Comparison of ENCODE assay signal across 13 mouse cellular contexts in the genomic region with DNA sequence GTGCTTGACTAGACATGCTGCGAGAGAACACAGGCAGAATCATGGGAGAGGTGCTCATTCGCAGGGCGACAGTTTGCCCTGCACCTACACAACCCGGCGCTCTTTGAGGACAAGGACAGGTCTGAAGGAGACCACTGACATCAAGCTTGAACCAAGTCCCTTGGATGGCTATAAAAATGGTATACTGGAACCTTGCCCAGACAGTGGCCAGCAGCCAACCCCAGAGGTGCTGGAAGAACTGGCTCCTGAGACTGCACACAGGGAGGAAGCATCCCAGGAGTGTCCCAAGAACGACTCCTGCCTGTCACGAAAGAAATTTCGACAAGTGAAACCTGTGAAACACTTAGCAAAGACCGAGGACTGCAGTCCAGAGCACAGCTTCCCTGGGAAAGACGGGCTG. TPM values are rescaled to one million over a fixed set of nuclear protein-coding genes. Genes with fewer than 3 reads are reported as not detected.
A peak's percentile ranks its signal among the peaks of the same experiment; 100 is the strongest.
DNase-seq lines count a peak whose midpoint lies in the region; ATAC-seq lines count a peak whose summit lies in the region.
"Had no signal": no experiment of that assay in that cellular context is flagged by ENCODE, and none has a peak within 500 bp of the region (broad histone marks: within the 10 kb centered on the region; RNA-seq: fewer than 3 reads in every experiment).

No protein-coding gene starts in this region.

- no peaks in the 10 kb centered on the region for H3K27me3 ChIP-seq in heart, embryonic 14.5 days (ENCODE audit: control insufficient read depth, insufficient read depth, low read length)
- H3K27me3 ChIP-seq in forebrain, embryonic 12.5 days, result no peaks in the 10 kb centered on the region
- H3K27me3 ChIP-seq: heart, embryonic 13.5 days; intestine, embryonic 15.5 days had no signal

- peaks cover 2 to 5% of the 10 kb centered on the region in 2 experiments; a peak in 2 of 4 replicates for H3K4me1 ChIP-seq in heart, embryonic 14.5 days (ENCODE audit: control insufficient read depth in 2 of 2, insufficient read depth in 2 of 2, low read length in 2 of 2)
- H3K4me1 ChIP-seq in forebrain, embryonic 12.5 days, result no peaks in the 10 kb centered on the region
- H3K4me1 ChIP-seq: intestine, embryonic 15.5 days; midbrain, embryonic 10.5 days had no signal

- H3K36me3 ChIP-seq in heart, embryonic 14.5 days (ENCODE audit: control insufficient read depth, insufficient read depth, low read length), result peaks cover 70% of the 10 kb centered on the region
- H3K36me3 ChIP-seq in forebrain, embryonic 12.5 days (replicated peaks), result peaks cover 64% of the 10 kb centered on the region

- H3K27ac ChIP-seq in heart, embryonic 14.5 days (replicated peaks in 1 of 2; ENCODE audit: control insufficient read depth in 1 of 2, insufficient read depth in 1 of 2, low read depth in 2 of 2, low read length in 2 of 2), result no peak overlapping the region
- H3K27ac ChIP-seq in forebrain, embryonic 12.5 days, result no peak overlapping the region
- H3K27ac ChIP-seq: heart, embryonic 13.5 days; intestine, embryonic 15.5 days; midbrain, embryonic 10.5 days had no signal

- WGBS in heart, embryonic 14.5 days, result 72% methylated on average over 10 of the region's 10 CpGs
- 95% methylated on average over 10 of the region's 10 CpGs for WGBS in forebrain, embryonic 12.5 days

- H3K4me2 ChIP-seq in heart, embryonic 14.5 days (ENCODE audit: low read length), result no peak overlapping the region
- no peak overlapping the region for H3K4me2 ChIP-seq in forebrain, embryonic 12.5 days
- H3K4me2 ChIP-seq: heart, embryonic 13.5 days; intestine, embryonic 15.5 days had no signal

- intact Hi-C loops in gastrocnemius, postnatal 14 days (cut with DNase I; ENCODE audit: low total_unique reads), result no loop called here

- ATAC-seq in heart, embryonic 14.5 days (ENCODE audit: insufficient number of reproducible peaks, insufficient read depth, low FRiP score, low read depth), result 0 out of 2 replicates have a peak, but pooled peaks have one; percentile 39
- ATAC-seq in forebrain, embryonic 12.5 days (ENCODE audit: low FRiP score), result no peak
- ATAC-seq: intestine, embryonic 15.5 days had no signal

- H3K9ac ChIP-seq in heart, embryonic 14.5 days (ENCODE audit: low read length), result no peak overlapping the region
- no peak overlapping the region for H3K9ac ChIP-seq in forebrain, embryonic 12.5 days
- H3K9ac ChIP-seq: heart, embryonic 13.5 days; intestine, embryonic 15.5 days had no signal

- DNase-seq in gastrocnemius, adult 8-10 months (ENCODE audit: low spot score in 2 of 2), result peak; percentile 12 to 28
- DNase-seq in gastrocnemius, postnatal 14 days, result no peak
- DNase-seq in lung, postnatal 10 days, result peak; percentile 16
- DNase-seq in lung, postnatal 14 days, result no peak
- DNase-seq in skeletal muscle tissue, adult 2 months (ENCODE audit: low read depth, low spot score), result peak; percentile 13
- DNase-seq in layer of hippocampus, adult 11-12 months (ENCODE audit: low spot score), result no peak
- DNase-seq: lung, adult 18-20 months; thymus, postnatal 25 days had no signal

- no peaks in the 10 kb centered on the region for H3K9me3 ChIP-seq in heart, embryonic 14.5 days (ENCODE audit: control insufficient read depth, low read length)
- no peaks in the 10 kb centered on the region for H3K9me3 ChIP-seq in forebrain, embryonic 12.5 days
- H3K9me3 ChIP-seq: heart, embryonic 13.5 days; intestine, embryonic 15.5 days; midbrain, embryonic 10.5 days had no signal

- no peak overlapping the region for H3K4me3 ChIP-seq in heart, embryonic 14.5 days (ENCODE audit: control insufficient read depth in 1 of 2, insufficient read depth in 1 of 2, low read depth in 1 of 2, low read length in 2 of 2)
- H3K4me3 ChIP-seq in forebrain, embryonic 12.5 days (replicated peaks), result no peak overlapping the region
- H3K4me3 ChIP-seq: heart, embryonic 13.5 days; intestine, embryonic 15.5 days; midbrain, embryonic 10.5 days had no signal

RNA-seq across cellular contexts. Expression of a gene that starts 37.1 kb away (rescaled TPM):
- total RNA-seq in gastrocnemius, adult 8-10 months (2022), result 1 to 10 TPM in 3 of 4 experiments, under 1 TPM in 1; 0.97 to 1.6 (median 1.2) TPM
- 1 to 10 TPM; 3.5 to 4.5 TPM for total RNA-seq in gastrocnemius, postnatal 14 days (2021)
- 25.5 and 27.2 TPM in 2 replicates for polyA plus RNA-seq in heart, embryonic 14.5 days (2014; fragmentation: Nextera tagmentation; extraction: Ambion mirVana)
- polyA plus RNA-seq in forebrain, embryonic 12.5 days (2016; fragmentation: Nextera tagmentation; extraction: Ambion mirVana), result 63.5 and 69.6 TPM in 2 replicates

RNA-seq across cellular contexts. Expression of a gene that starts 47.2 kb away (rescaled TPM):
- total RNA-seq in gastrocnemius, adult 8-10 months (2022), result 10 to 100 TPM; 15.5 to 21.3 (median 18.6) TPM
- 10 to 100 TPM; 20.1 to 20.2 TPM for total RNA-seq in gastrocnemius, postnatal 14 days (2021)
- polyA plus RNA-seq in heart, embryonic 14.5 days (2014; fragmentation: Nextera tagmentation; extraction: Ambion mirVana), result 25.6 and 27.3 TPM in 2 replicates
- polyA plus RNA-seq in forebrain, embryonic 12.5 days (2016; fragmentation: Nextera tagmentation; extraction: Ambion mirVana), result 58.0 and 60.6 TPM in 2 replicates

Comparison
In these comparisons a context has a peak if more than half of its experiments do, and no peak if none do; other contexts are left out.
1. DNase-seq: peak in gastrocnemius, adult 8-10 months (2 of 2), lung, postnatal 10 days (single experiment) and skeletal muscle tissue, adult 2 months (single experiment); none in gastrocnemius, postnatal 14 days (single experiment), lung, postnatal 14 days (single experiment) and layer of hippocampus, adult 11-12 months (single experiment).